Mouse (Mus musculus): ENCODE data around the gene Cdk5rap2. TPM values are rescaled to one million over a fixed set of nuclear protein-coding genes. Genes with fewer than 3 reads are reported as not detected.

Cdk5rap2 gene
- total RNA-seq, 1 experiment: 23.9 TPM

DNA sequence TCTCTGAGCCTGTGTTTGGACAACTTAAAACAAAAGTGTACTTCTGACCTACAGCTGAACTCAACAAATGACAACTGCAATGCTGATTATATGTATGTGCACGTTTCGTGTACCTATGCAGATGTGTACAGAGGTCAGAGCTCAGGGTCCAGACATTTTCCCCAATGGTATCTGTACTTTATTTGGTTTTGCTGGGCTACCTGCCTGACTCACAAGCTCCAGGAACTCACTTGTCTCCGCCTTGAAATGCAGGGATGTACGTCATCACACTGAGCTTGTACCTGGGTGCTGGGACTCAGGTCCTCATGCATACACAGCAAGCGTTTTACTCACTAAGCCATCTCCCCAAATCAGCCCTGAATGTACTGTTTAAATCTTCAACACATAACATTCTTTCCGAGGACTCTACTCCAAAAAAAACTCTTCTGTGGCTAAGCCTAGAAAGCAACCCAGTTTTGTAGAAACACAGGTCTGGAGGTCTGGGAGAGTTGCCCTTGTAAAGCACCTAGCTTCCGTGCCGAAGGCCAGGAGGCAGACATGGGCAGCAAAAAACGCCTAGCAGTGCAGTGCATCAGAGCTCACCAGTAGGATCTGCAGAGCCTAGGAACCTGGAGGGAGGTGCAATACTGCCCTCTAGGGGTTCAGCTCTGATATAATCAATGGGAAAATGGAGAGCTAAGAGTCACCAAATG, 54.4 kb downstream of the Cdk5rap2 start:
- H3K9me3 ChIP-seq (ENCODE audit: control insufficient read depth, insufficient read depth, low read depth, low read length): no peaks in the 10 kb centered on the region
- no peaks in the 10 kb centered on the region; a peak in 1 of 4 replicates for H3K4me1 ChIP-seq (ENCODE audit: control insufficient read depth in 2 of 2, insufficient read depth in 2 of 2, low read length in 2 of 2, poor library complexity in 1 of 2)
- in situ Hi-C loops (cut with MboI; ENCODE audit: low sequenced_read_pairs in 2 of 2, unreplicated experiment in 2 of 2): no loop called here
- H3K27ac ChIP-seq (ENCODE audit: insufficient read depth, low read depth, low read length, poor library complexity, severe bottlenecking): no peak overlapping the region
- no peak overlapping the region for H3K9ac ChIP-seq (ENCODE audit: insufficient read depth, low read depth, low read length, poor library complexity, severe bottlenecking)
- TF ChIP-seq MAFK (IDR thresholded peaks at IDR 0.05; ENCODE audit: insufficient read depth, low read depth, low read length): no peak
- no peak for TF ChIP-seq HCFC1 (IDR thresholded peaks at IDR 0.05; ENCODE audit: borderline replicate concordance, insufficient read depth, low read length)
- peaks cover 18% of the 10 kb centered on the region for H3K36me3 ChIP-seq (ENCODE audit: control insufficient read depth, insufficient read depth, low read length, poor library complexity, severe bottlenecking)
- peak; percentile 30 for DNase-seq (ENCODE audit: low read depth, low spot score)
- H3K4me3 ChIP-seq (ENCODE audit: insufficient read depth in 1 of 2, low read depth in 1 of 2, low read length in 2 of 2, poor library complexity in 1 of 2, severe bottlenecking in 1 of 2): no peak overlapping the region

DNA sequence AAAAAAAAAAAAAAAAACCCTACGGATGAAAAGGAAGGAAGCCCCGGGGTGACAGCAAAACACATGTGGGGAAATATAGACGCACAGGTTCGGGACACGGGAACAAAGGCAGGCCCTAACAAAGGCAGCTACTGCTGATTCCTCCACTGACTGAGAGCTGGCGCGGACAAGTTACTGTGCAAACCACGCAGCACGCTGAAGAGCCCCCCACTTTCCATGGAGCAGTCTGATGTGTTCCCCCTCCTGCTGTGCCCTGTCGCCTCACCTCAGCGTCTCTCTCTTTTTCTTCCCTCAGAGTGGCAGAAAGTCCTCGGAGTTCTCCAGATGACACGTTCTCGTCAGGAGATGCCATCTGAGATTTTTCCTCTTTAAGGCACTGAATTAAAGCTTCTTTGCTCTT, 55.8 kb downstream of the Cdk5rap2 start:
- TF ChIP-seq MAFK (IDR thresholded peaks at IDR 0.05; ENCODE audit: insufficient read depth, low read depth, low read length): no peak
- TF ChIP-seq ZC3H11A (IDR thresholded peaks at IDR 0.05; ENCODE audit: borderline replicate concordance, low read depth, low read length): no peak
- peak; percentile 57; the same call in 1 of the 2 replicates for TF ChIP-seq ZNF384 (IDR thresholded peaks at IDR 0.05; ENCODE audit: low read depth, low read length)
- TF ChIP-seq HCFC1 (IDR thresholded peaks at IDR 0.05; ENCODE audit: borderline replicate concordance, insufficient read depth, low read length): no peak
- no peak for TF ChIP-seq CHD2 (IDR thresholded peaks at IDR 0.05; ENCODE audit: low read depth, low read length)
- no peak for DNase-seq (ENCODE audit: low read depth, low spot score)
- in situ Hi-C loops (cut with MboI; ENCODE audit: low sequenced_read_pairs in 2 of 2, unreplicated experiment in 2 of 2): no loop called here
- Histone ChIP-seq H3K9ac (ENCODE audit: insufficient read depth, low read depth, low read length, poor library complexity, severe bottlenecking) (no peak overlapping the region), H3K36me3 (ENCODE audit: control insufficient read depth, insufficient read depth, low read length, poor library complexity, severe bottlenecking) (peaks cover 18% of the 10 kb centered on the region), H3K4me1 (ENCODE audit: control insufficient read depth in 2 of 2, insufficient read depth in 2 of 2, low read length in 2 of 2, poor library complexity in 1 of 2) (no peaks in the 10 kb centered on the region; a peak in 1 of 4 replicates), H3K27ac (ENCODE audit: insufficient read depth, low read depth, low read length, poor library complexity, severe bottlenecking) (no peak overlapping the region), H3K9me3 (ENCODE audit: control insufficient read depth, insufficient read depth, low read depth, low read length) (no peaks in the 10 kb centered on the region), H3K4me3 (ENCODE audit: insufficient read depth in 1 of 2, low read depth in 1 of 2, low read length in 2 of 2, poor library complexity in 1 of 2, severe bottlenecking in 1 of 2) (no peak overlapping the region)

DNA sequence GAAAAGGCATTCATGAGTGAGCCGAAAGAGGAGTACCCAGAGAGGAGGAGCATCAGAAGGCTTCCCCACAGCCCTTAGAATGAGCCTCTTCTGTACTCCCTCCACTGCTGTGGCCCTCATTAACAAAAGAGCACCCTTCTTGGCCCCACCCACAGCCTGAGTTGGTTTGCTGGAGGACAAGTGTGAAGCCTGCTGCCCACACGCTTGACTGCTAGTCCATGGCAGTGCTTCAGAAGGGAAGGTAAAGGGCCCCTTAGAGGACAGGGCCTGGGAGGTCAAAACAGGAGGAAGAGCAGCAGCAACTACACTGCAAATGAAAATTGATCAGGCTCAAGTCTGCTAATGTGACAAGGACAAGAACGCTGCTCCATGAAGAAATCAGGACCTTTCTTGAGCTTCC, 56.6 kb downstream of the Cdk5rap2 start:
- DNase-seq (ENCODE audit: low read depth, low spot score): no peak
- no peaks in the 10 kb centered on the region for H3K9me3 ChIP-seq (ENCODE audit: control insufficient read depth, insufficient read depth, low read depth, low read length)
- H3K4me1 ChIP-seq (ENCODE audit: control insufficient read depth in 2 of 2, insufficient read depth in 2 of 2, low read length in 2 of 2, poor library complexity in 1 of 2): no peaks in the 10 kb centered on the region; a peak in 1 of 4 replicates
- no peak overlapping the region for H3K4me3 ChIP-seq (ENCODE audit: insufficient read depth in 1 of 2, low read depth in 1 of 2, low read length in 2 of 2, poor library complexity in 1 of 2, severe bottlenecking in 1 of 2)
- H3K36me3 ChIP-seq (ENCODE audit: control insufficient read depth, insufficient read depth, low read length, poor library complexity, severe bottlenecking): peaks cover 18% of the 10 kb centered on the region
- in situ Hi-C loops (cut with MboI; ENCODE audit: low sequenced_read_pairs in 2 of 2, unreplicated experiment in 2 of 2): no loop called here
- H3K9ac ChIP-seq (ENCODE audit: insufficient read depth, low read depth, low read length, poor library complexity, severe bottlenecking): no peak overlapping the region
- TF ChIP-seq ZC3H11A (IDR thresholded peaks at IDR 0.05; ENCODE audit: borderline replicate concordance, low read depth, low read length) (no peak), MAFK (IDR thresholded peaks at IDR 0.05; ENCODE audit: insufficient read depth, low read depth, low read length) (no peak), CHD2 (IDR thresholded peaks at IDR 0.05; ENCODE audit: low read depth, low read length) (no peak), ZNF384 (IDR thresholded peaks at IDR 0.05; ENCODE audit: low read depth, low read length) (no peak), HCFC1 (IDR thresholded peaks at IDR 0.05; ENCODE audit: borderline replicate concordance, insufficient read depth, low read length) (no peak)
- no peak overlapping the region for H3K27ac ChIP-seq (ENCODE audit: insufficient read depth, low read depth, low read length, poor library complexity, severe bottlenecking)

DNA sequence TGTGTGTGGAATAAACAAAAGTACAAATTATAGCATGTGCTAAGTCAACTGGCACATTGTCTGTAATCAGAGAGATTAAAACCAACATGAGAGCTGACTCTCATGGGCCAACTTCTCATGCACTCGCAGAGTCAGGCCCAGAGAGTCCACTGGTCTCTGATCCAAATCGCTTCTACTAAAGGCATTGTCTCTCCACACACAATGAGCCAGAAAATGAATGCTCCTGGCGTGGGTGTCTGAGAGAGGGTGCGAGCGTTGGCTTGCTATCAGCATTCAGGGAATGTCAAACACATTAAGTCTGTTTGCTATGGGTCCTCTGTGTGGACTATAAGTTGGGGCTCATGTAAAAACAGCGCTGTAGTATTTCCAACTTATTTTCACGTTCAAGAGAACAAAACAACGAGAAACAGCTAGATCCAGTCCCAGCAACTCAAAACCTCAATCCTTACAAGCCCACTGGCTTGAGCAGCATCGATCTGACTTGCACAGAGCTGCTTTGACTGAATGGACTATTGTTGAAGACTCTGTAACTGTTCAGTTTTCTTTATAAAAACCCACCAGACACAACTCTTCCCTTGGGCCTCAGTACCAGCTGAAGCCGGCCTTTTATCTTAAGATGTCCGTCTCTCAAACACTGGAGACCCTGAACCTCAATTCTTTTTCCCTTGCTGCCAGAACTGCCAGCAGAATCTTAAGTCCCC, 74.6 kb downstream of the Cdk5rap2 start:
- Histone ChIP-seq H3K36me3 (ENCODE audit: control insufficient read depth, insufficient read depth, low read length, poor library complexity, severe bottlenecking) (peaks cover 4% of the 10 kb centered on the region), H3K9me3 (ENCODE audit: control insufficient read depth, insufficient read depth, low read depth, low read length) (no peaks in the 10 kb centered on the region), H3K9ac (ENCODE audit: insufficient read depth, low read depth, low read length, poor library complexity, severe bottlenecking) (no peak overlapping the region), H3K4me1 (ENCODE audit: control insufficient read depth in 2 of 2, insufficient read depth in 2 of 2, low read length in 2 of 2, poor library complexity in 1 of 2) (peaks cover 6 to 9% of the 10 kb centered on the region in 2 experiments), H3K4me3 (ENCODE audit: insufficient read depth in 1 of 2, low read depth in 1 of 2, low read length in 2 of 2, poor library complexity in 1 of 2, severe bottlenecking in 1 of 2) (no peak overlapping the region), H3K27ac (ENCODE audit: insufficient read depth, low read depth, low read length, poor library complexity, severe bottlenecking) (no peak overlapping the region)
- DNase-seq (ENCODE audit: low read depth, low spot score): no peak
- TF ChIP-seq ZC3H11A (IDR thresholded peaks at IDR 0.05; ENCODE audit: borderline replicate concordance, low read depth, low read length) (no peak), CHD2 (IDR thresholded peaks at IDR 0.05; ENCODE audit: low read depth, low read length) (no peak), HCFC1 (IDR thresholded peaks at IDR 0.05; ENCODE audit: borderline replicate concordance, insufficient read depth, low read length) (no peak), ZNF384 (IDR thresholded peaks at IDR 0.05; ENCODE audit: low read depth, low read length) (no peak), MAFK (IDR thresholded peaks at IDR 0.05; ENCODE audit: insufficient read depth, low read depth, low read length) (no peak)
- in situ Hi-C loops (cut with MboI; ENCODE audit: low sequenced_read_pairs in 2 of 2, unreplicated experiment in 2 of 2): no loop called here
